Mouse (Mus musculus) midbrain, embryonic 10.5 days (tissue): ENCODE measurements around the gene Trem1. TPM values are rescaled to one million over a fixed set of nuclear protein-coding genes. Genes with fewer than 3 reads are reported as not detected.

Experiments used
- polyA plus RNA-seq: library from polyadenylated mRNA; unstranded; fragments of >200 nt; fragmentation: Nextera tagmentation; extraction: Ambion mirVana; gene quantifications from 2 replicates; pipeline ENCODE4 v1.2.1, GENCODE M21; 2016

Gene Trem1
- polyA plus RNA-seq, 1 experiment from 2014 or later, result not detected

Other genes with a start within 250 kb of the Trem1 start
- gene 1700122O11Rik, start 194.5 kb upstream of the Trem1 start, polyA plus RNA-seq, result not detected in 2 replicates
- gene 1700067P10Rik, start 143.4 kb upstream of the Trem1 start, polyA plus RNA-seq, result not detected in 2 replicates
- not detected in 2 replicates for gene 9830107B12Rik, start 86.5 kb upstream of the Trem1 start, polyA plus RNA-seq
- not detected in 2 replicates for gene A530064D06Rik, start 65.5 kb upstream of the Trem1 start, polyA plus RNA-seq
- not detected in 2 replicates for gene Trem3, start 15.0 kb downstream of the Trem1 start, polyA plus RNA-seq
- 0.20 and 0.32 TPM in 2 replicates for gene Treml4, start 31.5 kb downstream of the Trem1 start, polyA plus RNA-seq
- gene Treml2, start 66.7 kb downstream of the Trem1 start, polyA plus RNA-seq, result 0.24 and 0.53 TPM in 2 replicates
- gene B430306N03Rik, start 83.4 kb downstream of the Trem1 start, polyA plus RNA-seq, result 0.06 TPM in 1 of 2 replicates, not detected in the other
- gene Trem2, start 113.6 kb downstream of the Trem1 start, polyA plus RNA-seq, result 1.7 and 2.3 TPM in 2 replicates
- 2.0 and 2.7 TPM in 2 replicates for gene Treml1, start 127.1 kb downstream of the Trem1 start, polyA plus RNA-seq
- 15.8 and 16.3 TPM in 2 replicates for gene Nfya, start 177.1 kb downstream of the Trem1 start, polyA plus RNA-seq
- 102 and 113 TPM in 2 replicates for gene Oard1, start 177.2 kb downstream of the Trem1 start, polyA plus RNA-seq
- 1.1 and 1.3 TPM in 2 replicates for gene Apobec2, start 200.2 kb downstream of the Trem1 start, polyA plus RNA-seq
- 0.43 TPM in 1 of 2 replicates, not detected in the other for gene Tspo2, start 218.8 kb downstream of the Trem1 start, polyA plus RNA-seq
- 0.21 TPM in 1 of 2 replicates, not detected in the other for gene Unc5cl, start 222.1 kb downstream of the Trem1 start, polyA plus RNA-seq